Mouse (Mus musculus) forebrain, postnatal 0 days (tissue): ENCODE results near the gene Gpc6. TPM values are rescaled to one million over a fixed set of nuclear protein-coding genes. Genes with fewer than 3 reads are reported as not detected.
A peak's percentile ranks its signal among the peaks of the same experiment; 100 is the strongest.

Experiments
- ATAC-seq: fragments of 200-750 bp; cut with Nextera tagmentation; 2 replicates; pipeline ENCODE4 v1.8.0; 2017; ENCODE audit warnings: mild to moderate bottlenecking, moderate library complexity
- DNase-seq: peaks from one replicate; pipeline ENCODE4 v3.0.0-alpha.2; 2015
- H3K27ac ChIP-seq: fragments of 300-500 bp; sonication (generic); 2 replicates; pipeline ENCODE4 v1.5.1; 2014; ENCODE audit warnings: low read depth, mild to moderate bottlenecking, antibody characterized with exemption, low read length, moderate library complexity, mixed read lengths
- H3K27me3 ChIP-seq: fragments of 300-500 bp; sonication (generic); 2 replicates; pipeline ENCODE4 v1.6.1; 2014; ENCODE audit warnings: mild to moderate bottlenecking, low read length, mixed read lengths; ENCODE audit not compliant: insufficient read depth
- H3K36me3 ChIP-seq: fragments of 300-500 bp; sonication (generic); 2 replicates; pipeline ENCODE4 v1.6.1; 2014; ENCODE audit warnings: mild to moderate bottlenecking, moderate library complexity; ENCODE audit not compliant: insufficient read depth
- H3K4me1 ChIP-seq: fragments of 300-500 bp; sonication (generic); 2 replicates; pipeline ENCODE4 v1.6.1; 2014; ENCODE audit warnings: antibody characterized with exemption; ENCODE audit not compliant: insufficient read depth
- H3K4me2 ChIP-seq: fragments of 300-500 bp; sonication (generic); 2 replicates; pipeline ENCODE4 v1.6.1; 2014; ENCODE audit warnings: low read depth, mild to moderate bottlenecking, moderate library complexity
- H3K4me3 ChIP-seq: fragments of 300-500 bp; sonication (generic); 2 replicates; pipeline ENCODE4 v1.5.1; 2014; ENCODE audit warnings: low read depth, low read length, mixed read lengths
- H3K9ac ChIP-seq: fragments of 300-500 bp; sonication (generic); 2 replicates; pipeline ENCODE4 v1.6.1; 2014; ENCODE audit warnings: mild to moderate bottlenecking
- H3K9me3 ChIP-seq: fragments of 300-500 bp; sonication (generic); 2 replicates; pipeline ENCODE4 v1.6.1; 2016; ENCODE audit warnings: low read length
- CTCF ChIP-seq: sonication (generic); IDR thresholded peaks from 2 replicates; pipeline ENCODE4 v1.5.1; 2016; ENCODE audit warnings: antibody characterized with exemption, control low read depth, low read depth
- WGBS: fragments of 180-500 bp; shearing (Covaris S2); extraction: QIAGEN DNeasy Blood & Tissue Kit; methylation state at CpG from one replicate; pipeline ENCODE4 v1.1.7; 2014; 5-methylcytosine and 5-hydroxymethylcytosine counted together
- polyA plus RNA-seq: library from polyadenylated mRNA; unstranded; fragments of >200 nt; fragmentation: Nextera tagmentation; extraction: Ambion mirVana; gene quantifications from 2 replicates; pipeline ENCODE4 v1.2.1, GENCODE M21; 2015
- total RNA-seq: library from RNA; depleted of rRNA; stranded (reverse); fragments of >200 nt; gene quantifications from 2 replicates; pipeline ENCODE4 v1.2.3, GENCODE M21; 2014

The Gpc6 gene
- total and polyA plus RNA-seq, 2 experiments from 2014 or later: 10.9 to 20.8 TPM

GRCm38 (mm10) chr14:117648199-117648960, 723.3 kb downstream of the Gpc6 start:
- Histone ChIP-seq H3K27me3 (no peaks in the 10 kb centered on the region), H3K4me2 (no peak overlapping the region), H3K36me3 (no peaks in the 10 kb centered on the region), H3K4me1 (no peaks in the 10 kb centered on the region), H3K9ac (no peak overlapping the region), H3K27ac (no peak overlapping the region), H3K9me3 (no peaks in the 10 kb centered on the region), H3K4me3 (no peak overlapping the region)
- TF ChIP-seq CTCF: no peak
- 92% methylated on average over 9 of the region's 9 CpGs for WGBS
- ATAC-seq (no peak), DNase-seq (no peak)

- H3K9ac ChIP-seq: no peak overlapping the region
- H3K4me1 ChIP-seq: no peaks in the 10 kb centered on the region
- H3K36me3 ChIP-seq: no peaks in the 10 kb centered on the region
- DNase-seq (no peak), ATAC-seq (no peak)
- H3K4me2 ChIP-seq: no peak overlapping the region
- no peaks in the 10 kb centered on the region for H3K27me3 ChIP-seq
- H3K4me3 ChIP-seq: no peak overlapping the region
- TF ChIP-seq CTCF: no peak
- over 99% methylated on average over 4 of the region's 4 CpGs for WGBS
- no peaks in the 10 kb centered on the region for H3K9me3 ChIP-seq
- H3K27ac ChIP-seq: no peak overlapping the region
Observed at GRCm38 (mm10) chr14:117650141-117650540, 725.0 kb downstream of the Gpc6 start.

GRCm38 (mm10) chr14:117651271-117651670, 726.2 kb downstream of the Gpc6 start:
- H3K27ac ChIP-seq: no peak overlapping the region
- 75% methylated on average over 4 of the region's 4 CpGs for WGBS
- no peaks in the 10 kb centered on the region for H3K36me3 ChIP-seq
- no peak overlapping the region for H3K9ac ChIP-seq
- DNase-seq (no peak), ATAC-seq (no peak)
- H3K9me3 ChIP-seq: no peaks in the 10 kb centered on the region
- H3K4me2 ChIP-seq: no peak overlapping the region
- TF ChIP-seq CTCF: no peak
- no peaks in the 10 kb centered on the region for H3K4me1 ChIP-seq
- H3K27me3 ChIP-seq: no peaks in the 10 kb centered on the region
- H3K4me3 ChIP-seq: no peak overlapping the region

- H3K27me3 ChIP-seq: no peaks in the 10 kb centered on the region
- H3K4me3 ChIP-seq: no peak overlapping the region
- no peaks in the 10 kb centered on the region for H3K4me1 ChIP-seq
- no peak overlapping the region for H3K27ac ChIP-seq
- no peak overlapping the region for H3K4me2 ChIP-seq
- no peak for DNase-seq
- no peak overlapping the region for H3K9ac ChIP-seq
- H3K36me3 ChIP-seq: no peaks in the 10 kb centered on the region
- no peak for TF ChIP-seq CTCF
- no peak for ATAC-seq
- whole genome bisulfite sequencing: 98% methylated on average over 2 of the region's 2 CpGs
- no peaks in the 10 kb centered on the region for H3K9me3 ChIP-seq
Observed at GRCm38 (mm10) chr14:117651938-117652337, 726.8 kb downstream of the Gpc6 start.

- ATAC-seq (peak; percentile 59), DNase-seq (peak; percentile 54)
- no peak for TF ChIP-seq CTCF
- Histone ChIP-seq H3K9me3 (no peaks in the 10 kb centered on the region), H3K4me1 (no peaks in the 10 kb centered on the region), H3K27ac (no peak overlapping the region), H3K27me3 (no peaks in the 10 kb centered on the region), H3K4me2 (no peak overlapping the region), H3K9ac (no peak overlapping the region), H3K36me3 (no peaks in the 10 kb centered on the region), H3K4me3 (no peak overlapping the region)
- WGBS: 50% methylated on average over 6 of the region's 6 CpGs
Observed at GRCm38 (mm10) chr14:117655382-117655781, 730.3 kb downstream of the Gpc6 start.

GRCm38 (mm10) chr14:117659198-117659761, 734.2 kb downstream of the Gpc6 start:
- TF ChIP-seq CTCF: no peak
- no peak overlapping the region for H3K9ac ChIP-seq
- H3K4me2 ChIP-seq: no peak overlapping the region
- 84% methylated on average over 8 of the region's 8 CpGs for WGBS
- no peaks in the 10 kb centered on the region for H3K27me3 ChIP-seq
- no peaks in the 10 kb centered on the region for H3K36me3 ChIP-seq
- no peaks in the 10 kb centered on the region for H3K9me3 ChIP-seq
- DNase-seq: no peak
- no peak for ATAC-seq
- no peak overlapping the region for H3K27ac ChIP-seq
- H3K4me3 ChIP-seq: no peak overlapping the region
- no peaks in the 10 kb centered on the region for H3K4me1 ChIP-seq

- no peak for TF ChIP-seq CTCF
- WGBS: 85% methylated on average over 4 of the region's 4 CpGs
- H3K4me3 ChIP-seq: no peak overlapping the region
Observed at GRCm38 (mm10) chr14:117662261-117662660, 737.1 kb downstream of the Gpc6 start.

More at GRCm38 (mm10) chr14:117662261-117662660, 737.1 kb downstream of the Gpc6 start:
- no peak overlapping the region for H3K4me2 ChIP-seq
- no peak for DNase-seq
- H3K4me1 ChIP-seq: no peaks in the 10 kb centered on the region
- ATAC-seq: no peak
- no peaks in the 10 kb centered on the region for H3K9me3 ChIP-seq
- H3K27me3 ChIP-seq: no peaks in the 10 kb centered on the region
- H3K36me3 ChIP-seq: no peaks in the 10 kb centered on the region
- no peak overlapping the region for H3K9ac ChIP-seq
- H3K27ac ChIP-seq: no peak overlapping the region
